In genomic region chr9:85400600-85401313, GRCm38 (mm10) we compare ENCODE assay signal across 8 mouse cellular contexts.
DNase-seq lines count a peak whose midpoint lies in the region; ATAC-seq lines count a peak whose summit lies in the region.

No protein-coding gene starts in this region.

- peak; percentile 17 for DNase-seq in MN1 (ENCODE audit: low spot score)
- peak; percentile 8 to 28 for DNase-seq in cerebellum, postnatal 25 days
- DNase-seq in adrenal gland, postnatal 25 days = no peak
- DNase-seq in layer of hippocampus, adult 9-10 months (ENCODE audit: low spot score) = no peak

- WGBS in hindbrain, embryonic 15.5 days = 51% methylated on average over 12 of the region's 12 CpGs
- 69% methylated on average over 12 of the region's 12 CpGs for WGBS in hindbrain, embryonic 12.5 days
- WGBS in intestine, embryonic 16.5 days = 45% methylated on average over 12 of the region's 12 CpGs

- no peak overlapping the region for H3K4me3 ChIP-seq in hindbrain, embryonic 15.5 days
- H3K4me3 ChIP-seq in hindbrain, embryonic 12.5 days = no peak overlapping the region
- H3K4me3 ChIP-seq in intestine, embryonic 16.5 days (ENCODE audit: low read length) = no peak overlapping the region

- H3K36me3 ChIP-seq in hindbrain, embryonic 15.5 days = no peaks in the 10 kb centered on the region
- H3K36me3 ChIP-seq in hindbrain, embryonic 12.5 days = no peaks in the 10 kb centered on the region
- H3K36me3 ChIP-seq in intestine, embryonic 16.5 days (ENCODE audit: control insufficient read depth, insufficient read depth, low read length) = no peaks in the 10 kb centered on the region

- H3K27ac ChIP-seq in hindbrain, embryonic 15.5 days (replicated peaks) = no peak overlapping the region
- no peak overlapping the region for H3K27ac ChIP-seq in hindbrain, embryonic 12.5 days
- H3K27ac ChIP-seq in intestine, embryonic 16.5 days (ENCODE audit: low read length) = peak overlapping the region; percentile 27; the same call in 1 of the 2 replicates

- no peak overlapping the region for H3K9ac ChIP-seq in hindbrain, embryonic 15.5 days
- no peak overlapping the region for H3K9ac ChIP-seq in hindbrain, embryonic 12.5 days
- no peak overlapping the region for H3K9ac ChIP-seq in intestine, embryonic 16.5 days (ENCODE audit: low read depth, low read length)

- peak; percentile 72; the same call in 1 of the 2 replicates for ATAC-seq in hindbrain, embryonic 15.5 days (ENCODE audit: low FRiP score, low read depth)
- no peak for ATAC-seq in hindbrain, embryonic 12.5 days (ENCODE audit: low FRiP score)
- ATAC-seq in intestine, embryonic 16.5 days = peak; percentile 70
- no peak for ATAC-seq in monocyte, adult 5-6 weeks (replicated peaks; ENCODE audit: insufficient number of reproducible peaks, low FRiP score, low TSS enrichment, poor library complexity, severe bottlenecking)

- H3K9me3 ChIP-seq in hindbrain, embryonic 15.5 days = no peaks in the 10 kb centered on the region
- H3K9me3 ChIP-seq in hindbrain, embryonic 12.5 days (replicated peaks) = no peaks in the 10 kb centered on the region
- H3K9me3 ChIP-seq in intestine, embryonic 16.5 days (ENCODE audit: control insufficient read depth, low read length) = no peaks in the 10 kb centered on the region

- H3K4me2 ChIP-seq in hindbrain, embryonic 15.5 days = no peak overlapping the region
- no peak overlapping the region for H3K4me2 ChIP-seq in hindbrain, embryonic 12.5 days (replicated peaks)
- H3K4me2 ChIP-seq in intestine, embryonic 16.5 days (ENCODE audit: low read depth, low read length) = 0 out of 2 replicates have a peak overlapping the region, but pooled peaks have one; percentile 3

- 0 out of 2 replicates have a peak, but pooled peaks cover 3% of the 10 kb centered on the region for H3K4me1 ChIP-seq in hindbrain, embryonic 15.5 days (replicated peaks)
- H3K4me1 ChIP-seq in hindbrain, embryonic 12.5 days = no peaks in the 10 kb centered on the region
- peaks cover 13% of the 10 kb centered on the region for H3K4me1 ChIP-seq in intestine, embryonic 16.5 days (ENCODE audit: control insufficient read depth, insufficient read depth, low read length)

- no peaks in the 10 kb centered on the region for H3K27me3 ChIP-seq in hindbrain, embryonic 15.5 days
- H3K27me3 ChIP-seq in hindbrain, embryonic 12.5 days = no peaks in the 10 kb centered on the region
- no peaks in the 10 kb centered on the region for H3K27me3 ChIP-seq in intestine, embryonic 16.5 days (replicated peaks; ENCODE audit: control insufficient read depth, insufficient read depth, low read length)

Comparison
In these comparisons a context has a peak if more than half of its experiments do, and no peak if none do; other contexts are left out.
1. ATAC-seq: peak in hindbrain, embryonic 15.5 days (single experiment) and intestine, embryonic 16.5 days (single experiment); none in hindbrain, embryonic 12.5 days (single experiment) and monocyte, adult 5-6 weeks (single experiment).
2. DNase-seq: peak in MN1 (single experiment) and cerebellum, postnatal 25 days (2 of 2); none in adrenal gland, postnatal 25 days (single experiment) and layer of hippocampus, adult 9-10 months (single experiment).